Mouse (Mus musculus): ENCODE data around the gene Kcnc3. TPM values are rescaled to one million over a fixed set of nuclear protein-coding genes. Genes with fewer than 3 reads are reported as not detected.

Gene Kcnc3
- under 1 TPM; 0.17 to 0.44 TPM for polyA plus RNA-seq (2017; shearing (Covaris generic))

GRCm38 (mm10) chr7:44590402-44591347 is at the start of gene Kcnc3:
Gene Kcnc3 (plus strand): TSS chr7:44590664.

GRCm38 (mm10) chr7:44548497-44549087 is 41.9 kb upstream of the Kcnc3 start, which contains the start of gene Pold1:
Gene Pold1 (minus strand): TSS chr7:44548849.

GRCm38 (mm10) chr7:44553826-44554225 is 36.6 kb upstream of the Kcnc3 start, which contains the start of gene Nr1h2:
Gene Nr1h2 (minus strand): TSS chr7:44553951.

GRCm38 (mm10) chr7:44572213-44572701 is 18.2 kb upstream of the Kcnc3 start, which contains the start of gene Napsa:
Gene Napsa (plus strand): TSS chr7:44572380.

Other genes starting within 250 kb of the Kcnc3 start
- gene Syt3, start 206.6 kb upstream of the Kcnc3 start, polyA plus RNA-seq (2017; shearing (Covaris generic)): under 1 TPM; 0.23 to 0.55 TPM
- under 1 TPM; 0.47 to 0.69 TPM for gene 1700008O03Rik, start 204.8 kb upstream of the Kcnc3 start, polyA plus RNA-seq (2017; shearing (Covaris generic))
- under 1 TPM; 0.18 to 0.64 TPM for gene Lrrc4b, start 161.6 kb upstream of the Kcnc3 start, polyA plus RNA-seq (2017; shearing (Covaris generic))
- 1 to 10 TPM in 1 of 2 experiments, not detected in 1; 1.2 TPM for gene Aspdh, start 125.3 kb upstream of the Kcnc3 start, polyA plus RNA-seq (2017; shearing (Covaris generic))
- gene Josd2, start 122.7 kb upstream of the Kcnc3 start, polyA plus RNA-seq (2017; shearing (Covaris generic)): 100 to 1,000 TPM in 1 of 2 experiments, 10 to 100 TPM in 1; 94.8 to 118 TPM
- gene Emc10, start 94.1 kb upstream of the Kcnc3 start, polyA plus RNA-seq (2017; shearing (Covaris generic)): 100 to 1,000 TPM; 151 to 196 TPM
- gene Fam71e1, start 94.1 kb upstream of the Kcnc3 start, polyA plus RNA-seq (2017; shearing (Covaris generic)): 1 to 10 TPM; 3.0 to 7.2 TPM
- gene Mybpc2, start 66.0 kb upstream of the Kcnc3 start, polyA plus RNA-seq (2017; shearing (Covaris generic)): not detected
- 1 to 10 TPM; 2.6 to 6.3 TPM for gene Spib, start 58.6 kb upstream of the Kcnc3 start, polyA plus RNA-seq (2017; shearing (Covaris generic))
- gene Pold1, start 41.8 kb upstream of the Kcnc3 start, polyA plus RNA-seq (2017; shearing (Covaris generic)): 10 to 100 TPM; 46.3 to 81.8 TPM
- 100 to 1,000 TPM; 132 to 172 TPM for gene Nr1h2, start 36.7 kb upstream of the Kcnc3 start, polyA plus RNA-seq (2017; shearing (Covaris generic))
- gene Napsa, start 18.3 kb upstream of the Kcnc3 start, polyA plus RNA-seq (2017; shearing (Covaris generic)): 1 to 10 TPM; 3.9 to 9.7 TPM
- gene Myh14, start 80.2 kb downstream of the Kcnc3 start, polyA plus RNA-seq (2017; shearing (Covaris generic)): 1 to 10 TPM in 1 of 2 experiments, under 1 TPM in 1; 0.24 to 1.8 TPM
- not detected for gene Izumo2, start 118.1 kb downstream of the Kcnc3 start, polyA plus RNA-seq (2017; shearing (Covaris generic))
- gene Vrk3, start 157.7 kb downstream of the Kcnc3 start, polyA plus RNA-seq (2017; shearing (Covaris generic)): 10 to 100 TPM; 92.8 to 98.9 TPM
- 1 to 10 TPM in 1 of 2 experiments, under 1 TPM in 1; 0.37 to 1.3 TPM for gene Zfp473, start 160.4 kb downstream of the Kcnc3 start, polyA plus RNA-seq (2017; shearing (Covaris generic))
- 10 to 100 TPM; 40.5 to 41.4 TPM for gene Nup62, start 225.4 kb downstream of the Kcnc3 start, polyA plus RNA-seq (2017; shearing (Covaris generic))
- 1 to 10 TPM; 3.0 to 8.6 TPM for gene Il4i1, start 225.7 kb downstream of the Kcnc3 start, polyA plus RNA-seq (2017; shearing (Covaris generic))
- gene Atf5, start 226.0 kb downstream of the Kcnc3 start, polyA plus RNA-seq (2017; shearing (Covaris generic)): under 1 TPM in 1 of 2 experiments, not detected in 1; 0.30 TPM

Data from inflammation-experienced regulatory T-cells (primary cell).